ENCODE assay signal across 17 mouse cellular contexts in genomic region chr3:135598355-135598754, GRCm38 (mm10).
"Had no signal": no experiment of that assay in that cellular context is flagged by ENCODE, and none has a peak within 500 bp of the region (broad histone marks: within the 10 kb centered on the region; RNA-seq: fewer than 3 reads in every experiment).

No protein-coding gene starts in this region.

- H3K4me1 ChIP-seq: midbrain, embryonic 12.5 days; midbrain, embryonic 15.5 days; neural tube, embryonic 12.5 days; neural tube, embryonic 15.5 days had no signal

- ATAC-seq: intestine, postnatal 0 days; midbrain, embryonic 15.5 days had no signal

- H3K4me3 ChIP-seq: layer of hippocampus, adult 2 months; liver, embryonic 13.5 days; lung, embryonic 15.5 days; midbrain, embryonic 12.5 days; midbrain, embryonic 15.5 days; neural tube, embryonic 12.5 days; neural tube, embryonic 15.5 days had no signal

- H3K27me3 ChIP-seq: liver, embryonic 13.5 days; lung, embryonic 15.5 days; midbrain, embryonic 12.5 days; midbrain, embryonic 15.5 days; neural tube, embryonic 12.5 days; neural tube, embryonic 15.5 days had no signal

- H3K27ac ChIP-seq: kidney, postnatal 0 days; layer of hippocampus, adult 2 months; liver, embryonic 13.5 days; macrophage; midbrain, embryonic 12.5 days; midbrain, embryonic 15.5 days; neural tube, embryonic 12.5 days; neural tube, embryonic 15.5 days had no signal

- H3K9me3 ChIP-seq: liver, embryonic 13.5 days; lung, embryonic 15.5 days; midbrain, embryonic 12.5 days; midbrain, embryonic 15.5 days; neural tube, embryonic 12.5 days; neural tube, embryonic 15.5 days had no signal

- H3K4me2 ChIP-seq: liver, embryonic 13.5 days; lung, embryonic 15.5 days; midbrain, embryonic 12.5 days; midbrain, embryonic 15.5 days; neural tube, embryonic 12.5 days; neural tube, embryonic 15.5 days had no signal

- DNase-seq: kidney, adult 2 months; kidney, postnatal 25 days; layer of hippocampus, adult 9-11 months; liver, embryonic 13.5 days; lung, postnatal 14 days; right cerebral cortex, postnatal 25 days; spleen, adult 18-20 months; thymus, adult 18-20 months had no signal

- H3K9ac ChIP-seq: liver, embryonic 13.5 days; lung, embryonic 15.5 days; midbrain, embryonic 12.5 days; midbrain, embryonic 15.5 days; neural tube, embryonic 12.5 days; neural tube, embryonic 15.5 days had no signal

- H3K36me3 ChIP-seq: midbrain, embryonic 15.5 days had no signal
